Mouse (Mus musculus) liver, adult 2 months (tissue): ENCODE data around the gene Gm20708. TPM values are rescaled to one million over a fixed set of nuclear protein-coding genes. Genes with fewer than 3 reads are reported as not detected.
"Not testable (repeated sequence)": the region's sequence is repeated elsewhere in the genome, so short reads cannot be mapped to it uniquely, and the experiment has no call there.

Experiments used
- DNase-seq: peaks from one replicate; pipeline ENCODE4 v3.0.0-alpha.2; 2011; ENCODE audit warnings: low read depth, low spot score; ENCODE audit errors: extremely low read depth
- H3K27ac ChIP-seq: fragments of 200-500 bp; replicated peaks from 2 replicates; pipeline ENCODE4 v1.5.1; 2012; ENCODE audit warnings: low read depth, mild to moderate bottlenecking, control low read depth, inconsistent platforms, low read length; ENCODE audit not compliant: insufficient read depth
- H3K27me3 ChIP-seq: fragments of 200-500 bp; 2 replicates; pipeline ENCODE4 v1.6.1; 2012; ENCODE audit warnings: mild to moderate bottlenecking, moderate library complexity, low read length, inconsistent platforms; ENCODE audit not compliant: control insufficient read depth, insufficient read depth
- H3K36me3 ChIP-seq: fragments of 200-500 bp; 2 replicates; pipeline ENCODE4 v1.6.1; 2012; ENCODE audit warnings: low read length, inconsistent platforms; ENCODE audit not compliant: control insufficient read depth, insufficient read depth
- H3K4me1 ChIP-seq: fragments of 200-500 bp; 2 replicates; pipeline ENCODE4 v1.6.1; 2011; ENCODE audit warnings: low read length; ENCODE audit not compliant: control insufficient read depth, insufficient read depth
- H3K4me3 ChIP-seq: fragments of 200-500 bp; 2 replicates; pipeline ENCODE4 v1.5.1; 2011; ENCODE audit warnings: low read depth, mild to moderate bottlenecking, control low read depth, low read length, moderate library complexity; ENCODE audit not compliant: insufficient read depth
- H3K79me2 ChIP-seq: fragments of 200-500 bp; 2 replicates; pipeline ENCODE4 v1.6.1; 2012; ENCODE audit warnings: inconsistent platforms, mild to moderate bottlenecking, low read length, moderate library complexity; ENCODE audit not compliant: control insufficient read depth, insufficient read depth
- H3K9ac ChIP-seq: fragments of 200-500 bp; 2 replicates; pipeline ENCODE4 v1.6.1; 2012; ENCODE audit warnings: low read depth, mild to moderate bottlenecking, control low read depth, inconsistent platforms, low read length
- CTCF ChIP-seq: fragments of 200-500 bp; IDR thresholded peaks from 2 replicates; pipeline ENCODE4 v1.5.1; 2011; ENCODE audit warnings: low read depth, low read length, control low read depth
- POLR2A ChIP-seq: fragments of 200-500 bp; IDR thresholded peaks from 2 replicates; pipeline ENCODE4 v1.6.1; 2011; ENCODE audit warnings: low read length, control low read depth; ENCODE audit not compliant: insufficient read depth; ENCODE audit errors: extremely low read depth
- WGBS: fragments of 180-500 bp; shearing (Covaris S2); methylation state at CpG from one replicate; pipeline ENCODE4 v1.1.7; 2018; 5-methylcytosine and 5-hydroxymethylcytosine counted together
- polyA plus RNA-seq: library from polyadenylated mRNA; depleted of rRNA; stranded (reverse); fragments of >200 nt; gene quantifications from 2 replicates; pipeline ENCODE4 v1.2.3, GENCODE M21; 2012
- total RNA-seq: library from RNA; depleted of rRNA; stranded (reverse); fragments of >200 nt; gene quantifications from 2 replicates; pipeline ENCODE4 v1.2.3, GENCODE M21; 2014

The Gm20708 gene
- total and polyA plus RNA-seq, 2 experiments: 0.21 to 0.37 TPM

- Histone ChIP-seq H3K9ac (peak overlapping the region; percentile 48), H3K4me1 (peaks cover 49% of the 10 kb centered on the region), H3K4me3 (no peak overlapping the region), H3K79me2 (no peaks in the 10 kb centered on the region), H3K27me3 (no peaks in the 10 kb centered on the region), H3K27ac (peak overlapping the region; percentile 97), H3K36me3 (no peaks in the 10 kb centered on the region)
- 8% methylated on average over 9 of the region's 9 CpGs for WGBS
- TF ChIP-seq POLR2A: peak; percentile 44; the same call in 1 of the 2 replicates
- no peak for TF ChIP-seq CTCF
- DNase-seq: peak; percentile 99
Measured at GRCm38 (mm10) chr11:117828888-117829604, 19.6 kb downstream of the Gm20708 start.

DNA sequence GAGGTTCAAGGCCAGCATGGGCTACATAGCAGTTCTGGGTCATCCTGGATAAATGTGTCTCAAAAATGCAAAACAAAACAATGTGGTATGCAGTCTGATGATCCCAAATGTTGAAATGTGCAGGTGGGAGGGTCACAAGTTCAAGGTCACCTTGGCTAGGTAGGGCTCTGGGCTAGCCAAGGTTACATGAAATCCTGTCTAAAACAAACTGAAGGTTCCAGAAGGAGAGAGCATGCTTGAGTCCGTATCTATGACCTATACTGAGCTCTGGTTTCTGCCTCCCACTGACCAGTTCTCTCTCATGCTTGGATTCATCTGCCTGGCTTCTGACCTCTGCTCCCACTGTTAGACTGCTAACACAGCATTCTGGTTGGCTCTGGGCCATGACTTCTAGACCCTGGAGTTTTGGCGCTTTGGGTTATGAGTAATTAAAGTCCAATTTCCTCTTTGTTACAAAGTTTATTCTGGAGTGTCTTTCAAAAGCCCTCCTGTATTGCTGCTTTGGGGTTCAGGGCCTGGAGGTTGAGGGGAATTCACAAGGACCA is 20.3 kb downstream of the Gm20708 start:
- H3K36me3 ChIP-seq: no peaks in the 10 kb centered on the region
- peak overlapping the region; percentile 53 for H3K9ac ChIP-seq
- no peaks in the 10 kb centered on the region for H3K27me3 ChIP-seq
- peak; percentile 96 for DNase-seq
- H3K4me3 ChIP-seq: no peak overlapping the region
- peaks cover 49% of the 10 kb centered on the region for H3K4me1 ChIP-seq
- WGBS: 3% methylated on average over 2 of the region's 2 CpGs
- peak overlapping the region; percentile 97 for H3K27ac ChIP-seq
- no peaks in the 10 kb centered on the region for H3K79me2 ChIP-seq
- no peak for TF ChIP-seq POLR2A
- no peak for TF ChIP-seq CTCF

- no peak for DNase-seq
- peak overlapping the region; percentile 53 for H3K9ac ChIP-seq
Measured at GRCm38 (mm10) chr11:117830401-117830800, 20.9 kb downstream of the Gm20708 start.

DNA sequence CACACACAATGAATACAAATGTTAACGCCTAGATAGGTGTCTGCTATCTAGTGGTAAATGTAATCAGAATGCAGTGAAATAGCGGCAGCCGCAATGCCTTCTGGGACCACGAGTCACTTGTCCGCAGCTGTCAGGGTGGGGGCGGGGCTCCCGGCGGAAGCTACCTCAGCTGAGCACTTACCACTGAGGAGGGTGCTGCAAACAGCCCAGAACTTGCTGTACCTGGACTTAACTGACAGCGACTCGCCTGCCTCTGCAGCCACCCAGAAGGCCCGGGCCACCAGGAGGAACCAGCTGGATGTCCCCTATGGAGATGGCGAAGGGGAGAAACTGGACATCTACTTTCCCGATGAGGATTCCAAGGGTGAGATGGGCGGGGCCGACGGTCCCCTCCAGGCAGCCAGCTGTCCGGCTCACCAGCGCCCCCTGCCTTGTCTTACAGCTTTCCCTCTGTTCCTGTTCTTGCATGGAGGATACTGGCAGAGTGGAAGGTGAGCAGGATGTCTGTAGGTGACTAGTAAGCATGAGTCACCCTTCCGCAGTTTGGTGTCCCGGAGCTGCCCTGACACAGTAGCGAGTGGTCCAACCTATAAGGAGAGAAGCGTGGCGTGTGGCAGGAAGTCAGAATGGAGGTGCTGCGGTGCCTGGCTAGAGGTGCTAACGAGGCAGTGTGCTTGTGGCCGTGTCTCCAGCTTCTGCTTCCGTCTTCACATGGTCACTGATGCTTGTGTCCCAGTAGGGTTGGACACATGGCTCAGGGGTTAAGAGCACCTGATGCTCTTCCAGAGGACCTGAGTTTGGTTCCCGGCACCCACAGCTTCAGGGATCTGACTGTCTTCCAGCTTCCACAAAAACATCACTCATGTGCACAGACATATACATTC is 22.9 kb downstream of the Gm20708 start:
- Histone ChIP-seq H3K27me3 (no peaks in the 10 kb centered on the region), H3K36me3 (no peaks in the 10 kb centered on the region), H3K4me1 (peaks cover 48% of the 10 kb centered on the region), H3K27ac (peak overlapping the region; percentile 97), H3K4me3 (peak overlapping the region; percentile 52), H3K9ac (peak overlapping the region; percentile 32), H3K79me2 (no peaks in the 10 kb centered on the region)
- whole genome bisulfite sequencing: 56% methylated on average over 28 of the region's 28 CpGs
- TF ChIP-seq CTCF: peak; percentile 71
- TF ChIP-seq POLR2A: no peak
- DNase-seq: no peak

More at GRCm38 (mm10) chr11:117830401-117830800, 20.9 kb downstream of the Gm20708 start:
- Histone ChIP-seq H3K4me3 (no peak overlapping the region), H3K27ac (peak overlapping the region; percentile 97), H3K36me3 (no peaks in the 10 kb centered on the region), H3K27me3 (no peaks in the 10 kb centered on the region), H3K4me1 (peaks cover 51% of the 10 kb centered on the region), H3K79me2 (no peaks in the 10 kb centered on the region)
- TF ChIP-seq CTCF (no peak), POLR2A (no peak)
- 12% methylated on average over 9 of the region's 9 CpGs for WGBS

DNA sequence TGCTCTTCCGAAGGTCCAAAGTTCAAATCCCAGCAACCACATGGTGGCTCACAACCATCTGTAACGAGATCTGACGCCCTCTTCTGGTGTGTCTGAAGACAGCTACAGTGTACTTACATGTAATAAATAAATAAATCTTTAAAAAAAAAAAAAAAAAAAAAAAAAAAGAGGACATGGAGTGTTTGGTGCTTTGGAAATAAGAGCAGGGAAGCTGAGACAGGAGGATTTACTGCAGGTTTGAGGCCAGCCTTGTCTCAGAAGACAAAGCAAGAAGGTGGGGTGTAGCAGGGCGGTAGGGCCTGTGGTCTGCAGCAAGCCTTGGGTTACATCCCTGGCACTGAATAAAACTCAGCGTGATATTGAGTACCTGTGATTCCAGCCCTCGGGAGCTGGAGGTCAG is 24.0 kb downstream of the Gm20708 start:
- H3K4me3 ChIP-seq, H3K79me2 ChIP-seq, H3K36me3 ChIP-seq, H3K27me3 ChIP-seq, DNase-seq: not testable (repeated sequence)
- peak overlapping the region; percentile 38 for H3K9ac ChIP-seq
- H3K4me1 ChIP-seq: peaks cover 40% of the 10 kb centered on the region
- peak overlapping the region; percentile 90 for H3K27ac ChIP-seq
- 29% methylated on average over 6 of the region's 6 CpGs for WGBS
